Comparison of ENCODE assay signal across 7 mouse cellular contexts in genomic region chr5:135877831-135878231, GRCm38 (mm10). TPM values are rescaled to one million over a fixed set of nuclear protein-coding genes. Genes with fewer than 3 reads are reported as not detected.
DNase-seq lines count a peak whose midpoint lies in the region; ATAC-seq and TF ChIP-seq lines count a peak whose summit lies in the region.

No protein-coding gene starts in this region.

- H3K27me3 ChIP-seq in CH12.LX (replicated peaks) (peaks cover 3% of the 10 kb centered on the region), Patski (no peaks in the 10 kb centered on the region)
- no peaks in the 10 kb centered on the region for H3K27me3 ChIP-seq in embryonic facial prominence, embryonic 11.5 days (ENCODE audit: control insufficient read depth, insufficient read depth, low read length)
- H3K27me3 ChIP-seq in heart, embryonic 13.5 days (replicated peaks) = peaks cover 13% of the 10 kb centered on the region
- H3K27me3 ChIP-seq in kidney, embryonic 15.5 days = 0 out of 2 replicates have a peak, but pooled peaks cover 9% of the 10 kb centered on the region

- TF ChIP-seq POLR2A in CH12.LX (IDR thresholded peaks at IDR 0.05; ENCODE audit: low read depth, low read length) = no peak

- POLR2A ChIA-PET in Patski (lab: Charles Lee) = interaction anchor here (0.6 to 2.4 kb wide), 6 partner anchors 11 to 380 kb away, joined by 3 to 10 read pairs (median 6); partner anchors contain the start of genes Hspb1 and Ywhag

- H3K9me3 ChIP-seq in CH12.LX (replicated peaks; ENCODE audit: low read length) = no peaks in the 10 kb centered on the region
- no peaks in the 10 kb centered on the region for H3K9me3 ChIP-seq in embryonic facial prominence, embryonic 11.5 days (replicated peaks; ENCODE audit: control insufficient read depth, low read length)
- no peaks in the 10 kb centered on the region for H3K9me3 ChIP-seq in heart, embryonic 13.5 days
- H3K9me3 ChIP-seq in kidney, embryonic 15.5 days (replicated peaks) = no peaks in the 10 kb centered on the region

- dilution Hi-C loops in CH12.LX (cut with MboI; ENCODE audit: extremely low pct_ligation_motif_present, extremely low pct_unique_long_range_greater_than_20kb, low sequenced_read_pairs) = no loop called here

- 0 out of 2 replicates have a peak overlapping the region, but pooled peaks have one; percentile 53 for H3K9ac ChIP-seq in CH12.LX (ENCODE audit: insufficient read depth, low read depth)
- peak overlapping the region; percentile 56 for H3K9ac ChIP-seq in embryonic facial prominence, embryonic 11.5 days (replicated peaks; ENCODE audit: low read length)
- peak overlapping the region; percentile 78 for H3K9ac ChIP-seq in heart, embryonic 13.5 days
- H3K9ac ChIP-seq in kidney, embryonic 15.5 days = peak overlapping the region; percentile 31; the same call in 1 of the 2 replicates

- ATAC-seq in Patski = peak; percentile 27
- ATAC-seq in embryonic facial prominence, embryonic 11.5 days (replicated peaks; ENCODE audit: insufficient number of reproducible peaks, low FRiP score, low TSS enrichment, low read depth) = no peak
- no peak for ATAC-seq in heart, embryonic 13.5 days (ENCODE audit: extremely low read depth, insufficient number of reproducible peaks, low FRiP score, low TSS enrichment)
- ATAC-seq in kidney, embryonic 15.5 days (replicated peaks; ENCODE audit: low FRiP score) = peak; percentile 35; the same call in 1 of the 2 replicates

- CTCF ChIA-PET in Patski (lab: Charles Lee) = interaction anchor here (0.7 to 2.8 kb wide), 21 partner anchors 8 to 183 kb away, joined by 3 to 10 read pairs (median 4); partner anchors contain the start of genes Hspb1 and Ssc4d

- H3K4me2 ChIP-seq in CH12.LX (ENCODE audit: insufficient read depth, low read depth, poor library complexity, severe bottlenecking) = peak overlapping the region; percentile 86
- H3K4me2 ChIP-seq in embryonic facial prominence, embryonic 11.5 days (ENCODE audit: low read depth, low read length) = peak overlapping the region; percentile 48
- peak overlapping the region; percentile 74 for H3K4me2 ChIP-seq in heart, embryonic 13.5 days
- peak overlapping the region; percentile 69 for H3K4me2 ChIP-seq in kidney, embryonic 15.5 days

- no peak overlapping the region for H3K27ac ChIP-seq in CH12.LX (ENCODE audit: insufficient read depth, low read depth)
- no peak overlapping the region for H3K27ac ChIP-seq in embryonic facial prominence, embryonic 11.5 days (replicated peaks; ENCODE audit: low read depth, low read length)
- peak overlapping the region; percentile 57 for H3K27ac ChIP-seq in heart, embryonic 13.5 days (replicated peaks)
- H3K27ac ChIP-seq in kidney, embryonic 15.5 days = 0 out of 2 replicates have a peak overlapping the region, but pooled peaks have one; percentile 9

- H3K79me2 ChIP-seq in CH12.LX (replicated peaks; ENCODE audit: control insufficient read depth, extremely low read depth, insufficient read depth, poor library complexity, severe bottlenecking) = no peaks in the 10 kb centered on the region

- no peaks in the 10 kb centered on the region for H3K36me3 ChIP-seq in CH12.LX (replicated peaks in 1 of 2; ENCODE audit: control insufficient read depth in 1 of 2, insufficient read depth in 1 of 2, low read length in 1 of 2)
- no peaks in the 10 kb centered on the region for H3K36me3 ChIP-seq in embryonic facial prominence, embryonic 11.5 days (replicated peaks; ENCODE audit: control insufficient read depth, insufficient read depth, low read depth, low read length)
- no peaks in the 10 kb centered on the region for H3K36me3 ChIP-seq in heart, embryonic 13.5 days
- H3K36me3 ChIP-seq in kidney, embryonic 15.5 days = no peaks in the 10 kb centered on the region

- WGBS in embryonic facial prominence, embryonic 11.5 days = 2% methylated on average over 16 of the region's 16 CpGs
- WGBS in heart, embryonic 13.5 days = 1% methylated on average over 16 of the region's 16 CpGs
- 2% methylated on average over 16 of the region's 16 CpGs for WGBS in kidney, embryonic 15.5 days

- TF ChIP-seq RAD21 in CH12.LX (IDR thresholded peaks at IDR 0.05; ENCODE audit: low read depth, low read length) = peak; percentile 25

- in situ Hi-C loops in CH12.LX (cut with MboI; ENCODE audit: low pct_ligation_motif_present, low pct_unique_long_range_greater_than_20kb, low sequenced_read_pairs) = no loop called here
- in situ Hi-C loops in Patski (cut with MboI; ENCODE audit: low pct_unique_long_range_greater_than_20kb) = no loop called here

- H3K4me1 ChIP-seq in CH12.LX (ENCODE audit: control insufficient read depth in 1 of 2, insufficient read depth in 2 of 2) = peaks cover 2 to 20% of the 10 kb centered on the region in 2 experiments; a peak in 3 of 4 replicates
- no peaks in the 10 kb centered on the region for H3K4me1 ChIP-seq in embryonic facial prominence, embryonic 11.5 days (ENCODE audit: control insufficient read depth, insufficient read depth, low read length)
- H3K4me1 ChIP-seq in heart, embryonic 13.5 days = peaks cover 31% of the 10 kb centered on the region
- H3K4me1 ChIP-seq in kidney, embryonic 15.5 days = peaks cover 27% of the 10 kb centered on the region

- TF ChIP-seq CTCF in CH12.LX (conservative IDR thresholded peaks at IDR 0.05 in 1 of 2, IDR thresholded peaks at IDR 0.05 in 1 of 2; ENCODE audit: low read depth in 2 of 2, low read length in 2 of 2) (peak in 1 of 2 experiments; percentile 75; a peak in 2 of 4 replicates), Patski (IDR thresholded peaks at IDR 0.05) (peak; percentile 71)

- H3K4me3 ChIP-seq in CH12.LX (replicated peaks in 1 of 3; ENCODE audit: low read depth in 2 of 3, low read length in 2 of 3, poor library complexity in 1 of 3) = peak overlapping the region; percentile 11 to 32 (median 31)
- peak overlapping the region; percentile 28 for H3K4me3 ChIP-seq in embryonic facial prominence, embryonic 11.5 days (ENCODE audit: low read depth, low read length)
- peak overlapping the region; percentile 56 for H3K4me3 ChIP-seq in heart, embryonic 13.5 days
- peak overlapping the region; percentile 49 for H3K4me3 ChIP-seq in kidney, embryonic 15.5 days (replicated peaks)

- DNase-seq in CH12.LX (ENCODE audit: extremely low read depth) (peak; percentile 64), Patski (ENCODE audit: low read depth, low spot score) (no peak)
- DNase-seq in embryonic facial prominence, embryonic 11.5 days (ENCODE audit: low spot score) = peak; percentile 86
- DNase-seq in lung, postnatal 25 days (ENCODE audit: low spot score) = peak; percentile 76
- DNase-seq in right cerebral cortex, postnatal 4 days = peak; percentile 49

- TF ChIP-seq EP300 in CH12.LX (IDR thresholded peaks at IDR 0.05; ENCODE audit: low read length) = no peak

TF ChIP-seq in CH12.LX, 34 proteins besides CTCF, POLR2A, EP300 and RAD21:
- TF ChIP-seq JUN (IDR thresholded peaks at IDR 0.05; ENCODE audit: insufficient read depth, low read depth, low read length) (no peak), PAX5 (IDR thresholded peaks at IDR 0.05; ENCODE audit: low read length) (no peak), GABPA (IDR thresholded peaks at IDR 0.05; ENCODE audit: insufficient replicate concordance, low read depth, low read length) (no peak), MAX (IDR thresholded peaks at IDR 0.05; ENCODE audit: low read length) (no peak), MXI1 (IDR thresholded peaks at IDR 0.05; ENCODE audit: low read depth, low read length) (no peak), TCF12 (IDR thresholded peaks at IDR 0.05; ENCODE audit: low read depth, low read length) (no peak), BHLHE40 (IDR thresholded peaks at IDR 0.05; ENCODE audit: low read depth, low read length) (no peak), CHD2 (IDR thresholded peaks at IDR 0.05; ENCODE audit: low read length) (0 out of 2 replicates have a peak, but pooled peaks have one; percentile 22), KAT2A (IDR thresholded peaks at IDR 0.05; ENCODE audit: insufficient replicate concordance, low read length) (no peak), SMC3 (IDR thresholded peaks at IDR 0.05; ENCODE audit: low read depth, low read length) (peak; percentile 25; the same call in 1 of the 2 replicates), JUND (conservative IDR thresholded peaks at IDR 0.05; ENCODE audit: low read depth, low read length) (no peak), MAZ (IDR thresholded peaks at IDR 0.05; ENCODE audit: low read depth, low read length) (peak; percentile 65; the same call in 1 of the 2 replicates)

RNA-seq across cellular contexts. Expression of gene Hspb1, which starts 9.9 kb away (rescaled TPM):
- total RNA-seq in CH12.LX (2012; rRNA removed) (0.97 and 1.1 TPM in 2 replicates), CH12.LX (2014; rRNA removed) (1.7 and 2.6 TPM in 2 replicates)
- polyA plus RNA-seq in CH12.LX (2012; ENCODE audit: insufficient read length, low read depth) (3.6 and 3.8 TPM in 2 replicates), Patski (2021) (616 TPM)
- polyA plus RNA-seq in embryonic facial prominence, embryonic 11.5 days (2014; fragmentation: Nextera tagmentation; extraction: Ambion mirVana) = 27.3 and 38.2 TPM in 2 replicates
- polyA plus RNA-seq in heart, embryonic 13.5 days (2015; fragmentation: Nextera tagmentation; extraction: Ambion mirVana) = 863 and 944 TPM in 2 replicates
- 70.0 and 72.9 TPM in 2 replicates for polyA plus RNA-seq in kidney, embryonic 15.5 days (2015; fragmentation: Nextera tagmentation; extraction: Ambion mirVana)

RNA-seq across cellular contexts. Expression of gene Ywhag, which starts 56.6 kb away (rescaled TPM):
- total RNA-seq in CH12.LX (2012; rRNA removed) (77.3 and 89.2 TPM in 2 replicates), CH12.LX (2014; rRNA removed) (46.4 and 55.3 TPM in 2 replicates)
- polyA plus RNA-seq in CH12.LX (2012; ENCODE audit: insufficient read length, low read depth) (233 and 239 TPM in 2 replicates), Patski (2021) (237 TPM)
- 132 and 133 TPM in 2 replicates for polyA plus RNA-seq in embryonic facial prominence, embryonic 11.5 days (2014; fragmentation: Nextera tagmentation; extraction: Ambion mirVana)
- 157 and 163 TPM in 2 replicates for polyA plus RNA-seq in heart, embryonic 13.5 days (2015; fragmentation: Nextera tagmentation; extraction: Ambion mirVana)
- 179 and 189 TPM in 2 replicates for polyA plus RNA-seq in kidney, embryonic 15.5 days (2015; fragmentation: Nextera tagmentation; extraction: Ambion mirVana)

Comparison
In these comparisons a context has a peak if more than half of its experiments do, and no peak if none do; other contexts are left out.
1. H3K27ac ChIP-seq: peak in heart, embryonic 13.5 days (single experiment) and kidney, embryonic 15.5 days (single experiment); none in CH12.LX (single experiment) and embryonic facial prominence, embryonic 11.5 days (single experiment).
2. ATAC-seq: peak in Patski (single experiment) and kidney, embryonic 15.5 days (single experiment); none in embryonic facial prominence, embryonic 11.5 days (single experiment) and heart, embryonic 13.5 days (single experiment).
3. Peak in every context shown above with its lines, with median percentiles within 50 percentile points of each other: H3K4me2 ChIP-seq, H3K4me3 ChIP-seq and H3K9ac ChIP-seq.